Mouse (Mus musculus): ENCODE measurements around the gene A630001G21Rik.
"Not testable (repeated sequence)": the region's sequence is repeated elsewhere in the genome, so short reads cannot be mapped to it uniquely, and the experiment has no call there.

Gene A630001G21Rik

DNA sequence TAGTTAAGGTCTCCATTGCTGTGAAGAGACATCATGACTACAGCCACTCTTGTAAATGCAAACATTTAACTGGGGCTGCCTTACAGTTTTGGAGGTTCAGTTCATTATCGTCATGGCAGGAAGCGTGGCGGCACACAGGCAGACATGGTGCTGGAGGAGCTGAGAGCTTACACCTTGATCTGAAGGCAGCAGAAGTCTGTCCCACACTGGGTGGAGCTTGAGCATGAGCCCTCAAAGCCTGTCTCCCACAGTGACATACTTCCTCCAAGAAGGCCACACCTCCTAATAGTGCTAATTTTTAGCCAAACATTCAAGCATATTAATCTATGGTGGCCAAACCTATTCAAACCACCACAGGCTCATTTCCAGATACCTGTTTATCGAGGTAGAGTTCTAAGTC, at the start of gene A630001G21Rik:
A630001G21Rik (minus strand) TSS at position 208 of the 400 bp plus-strand sequence.
- no peak for DNase-seq (ENCODE audit: low spot score)

DNA sequence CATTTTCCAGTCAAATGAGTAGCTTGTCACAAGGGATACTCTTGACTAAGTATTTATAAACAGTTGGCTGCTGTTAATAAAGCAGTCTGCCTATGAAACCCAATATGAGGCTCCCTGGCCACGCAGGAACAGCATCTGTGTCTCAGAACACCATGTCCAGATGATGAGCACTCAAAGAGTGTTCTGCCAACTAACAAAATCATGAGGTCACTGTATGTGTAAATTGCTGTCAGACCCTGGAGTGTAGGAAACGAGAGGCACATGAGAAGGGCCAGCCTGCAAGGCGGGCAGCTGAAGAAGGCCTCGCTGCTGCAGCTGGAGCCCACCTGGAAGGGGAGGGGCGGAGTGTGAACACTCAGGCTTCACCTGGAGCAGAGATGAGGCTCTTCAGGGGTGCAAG, 48.7 kb upstream of the A630001G21Rik start:
- DNase-seq (ENCODE audit: low spot score): no peak

DNA sequence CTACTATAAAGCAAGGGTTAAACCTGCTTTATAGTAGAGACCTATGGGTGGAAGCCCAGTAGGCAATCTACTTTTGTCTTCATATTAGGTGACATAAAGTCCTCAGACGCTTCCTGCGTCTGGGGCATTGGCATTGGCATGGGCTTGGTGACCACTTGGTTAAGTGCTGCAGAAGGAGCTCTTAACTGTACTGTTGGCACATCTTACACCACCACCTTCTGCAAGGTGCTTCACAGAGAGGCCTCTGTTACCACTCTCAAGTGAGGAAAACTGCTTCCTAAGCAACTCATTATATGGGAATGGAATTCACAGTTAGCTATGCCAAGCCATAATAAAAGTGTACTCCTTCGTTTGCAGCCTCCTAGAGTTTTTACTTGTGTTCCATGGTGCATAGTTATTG, 46.5 kb upstream of the A630001G21Rik start:
- no peak for DNase-seq (ENCODE audit: low spot score)

DNA sequence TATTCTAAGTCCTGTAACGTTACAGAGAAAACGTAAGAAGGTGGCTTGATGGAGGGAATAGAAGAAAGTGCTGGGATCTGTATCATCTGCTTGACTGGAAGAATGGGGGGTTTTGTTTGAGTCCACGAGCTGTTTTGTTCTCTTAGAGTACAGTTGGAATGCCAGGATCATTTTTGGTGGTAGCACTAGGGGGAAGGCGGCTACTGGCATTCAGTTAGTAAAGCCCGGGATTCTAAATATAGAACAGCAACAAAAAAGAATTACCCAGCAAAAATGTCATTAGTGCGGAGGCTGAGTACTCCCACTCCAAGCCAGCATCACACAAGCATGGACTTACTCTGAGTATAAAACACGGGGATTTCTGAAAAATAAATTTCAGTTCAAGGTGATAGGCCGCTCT, 43.8 kb upstream of the A630001G21Rik start:
- DNase-seq (ENCODE audit: low spot score): no peak

DNA sequence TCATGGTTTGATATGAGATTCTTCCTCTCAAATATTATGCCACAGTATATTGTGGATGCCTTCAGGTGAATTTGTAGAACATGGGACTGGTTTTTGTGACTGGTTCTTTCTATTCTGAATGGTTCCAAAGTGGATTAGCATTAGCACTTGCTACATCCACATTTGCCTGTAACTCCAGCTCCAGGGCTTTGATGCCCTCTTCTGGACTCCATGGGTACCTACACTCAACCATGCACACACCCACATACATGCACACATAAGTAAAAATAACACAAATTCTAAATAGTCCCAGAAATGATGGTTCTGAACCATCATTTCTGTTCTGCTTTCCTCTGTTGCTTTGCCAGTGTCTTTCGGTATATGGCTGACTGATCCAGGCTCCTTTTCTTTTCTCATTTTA, 41.3 kb upstream of the A630001G21Rik start:
- no peak for DNase-seq (ENCODE audit: low spot score)

DNA sequence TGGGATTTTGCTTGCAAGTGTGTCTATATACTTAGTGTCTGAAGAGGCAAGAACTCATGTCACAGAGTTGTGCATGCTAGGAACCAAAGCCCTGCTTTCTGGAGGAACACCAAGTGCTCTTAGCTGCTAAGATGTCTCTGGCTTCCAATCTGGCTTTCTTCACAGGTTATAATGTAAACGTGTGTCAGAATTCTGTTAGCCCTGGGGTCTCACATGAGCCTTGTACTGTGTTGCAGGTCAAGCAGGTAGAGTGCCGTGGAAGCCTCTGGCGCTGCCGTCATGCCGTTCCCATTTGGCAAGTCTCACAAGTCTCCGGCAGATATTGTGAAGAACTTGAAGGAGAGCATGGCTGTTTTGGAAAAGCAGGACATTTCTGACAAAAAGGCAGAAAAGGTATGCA, 39.7 kb upstream of the A630001G21Rik start:
- DNase-seq (ENCODE audit: low spot score): no peak

DNA sequence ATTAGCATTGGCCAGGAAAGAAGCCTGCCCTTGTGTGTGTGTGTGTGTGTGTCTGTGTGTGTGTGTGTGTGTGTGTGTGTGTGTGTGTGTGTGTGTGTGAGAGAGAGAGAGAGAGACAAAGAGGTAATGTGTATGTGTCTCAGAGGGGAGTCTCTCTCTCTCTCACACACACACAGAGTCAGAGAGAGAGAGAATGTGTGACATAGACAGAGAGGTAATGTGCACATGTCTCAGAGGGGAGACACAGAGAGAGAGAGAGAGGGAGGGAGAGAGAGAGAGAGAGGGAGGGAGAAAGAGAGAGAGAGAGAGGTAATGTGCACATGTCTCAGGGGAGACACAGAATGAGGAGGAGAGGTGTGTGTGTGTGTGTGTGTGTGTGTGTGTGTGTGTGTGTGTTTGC, 35.8 kb upstream of the A630001G21Rik start:
- not testable (repeated sequence) for DNase-seq (ENCODE audit: low spot score)

DNA sequence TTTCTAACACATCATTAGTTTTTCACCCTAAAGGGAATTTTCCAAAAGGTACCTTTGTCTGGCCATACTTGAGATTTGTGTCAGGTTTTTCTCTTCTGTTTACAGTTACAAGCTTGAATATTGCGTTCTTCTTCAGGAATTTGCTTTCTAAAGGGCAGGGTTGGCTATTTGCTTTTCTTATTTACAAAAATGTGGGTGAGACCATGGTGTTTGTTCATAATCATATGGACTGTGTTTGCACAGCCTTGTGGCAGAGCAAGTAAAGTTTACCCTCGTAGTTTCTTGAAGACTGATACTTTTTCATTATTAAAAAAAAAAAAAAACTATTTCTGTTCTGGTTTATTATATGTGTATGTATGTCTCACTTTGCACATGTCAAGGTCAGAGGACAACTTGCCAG, 32.3 kb upstream of the A630001G21Rik start:
- no peak for DNase-seq (ENCODE audit: low spot score)

DNA sequence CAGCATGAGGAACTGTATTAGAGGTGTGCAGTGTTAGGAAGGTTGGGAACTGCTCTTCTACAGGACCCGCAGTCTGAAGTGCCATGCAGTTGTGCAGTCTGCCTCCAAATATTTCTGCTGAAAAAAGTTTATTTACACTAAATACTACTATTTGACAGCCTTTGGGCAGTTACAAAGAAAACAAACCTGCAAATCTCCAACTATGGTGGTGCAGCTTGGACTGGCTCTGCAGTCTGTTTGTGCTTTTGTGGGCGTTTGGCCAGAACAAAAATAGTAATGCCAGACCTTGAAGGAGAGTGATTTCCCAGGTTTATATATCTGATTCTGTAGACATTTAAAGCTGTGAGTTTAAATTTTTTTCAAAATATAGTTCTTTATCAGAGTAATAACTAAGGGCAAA, 31.9 kb upstream of the A630001G21Rik start:
- no peak for DNase-seq (ENCODE audit: low spot score)

DNA sequence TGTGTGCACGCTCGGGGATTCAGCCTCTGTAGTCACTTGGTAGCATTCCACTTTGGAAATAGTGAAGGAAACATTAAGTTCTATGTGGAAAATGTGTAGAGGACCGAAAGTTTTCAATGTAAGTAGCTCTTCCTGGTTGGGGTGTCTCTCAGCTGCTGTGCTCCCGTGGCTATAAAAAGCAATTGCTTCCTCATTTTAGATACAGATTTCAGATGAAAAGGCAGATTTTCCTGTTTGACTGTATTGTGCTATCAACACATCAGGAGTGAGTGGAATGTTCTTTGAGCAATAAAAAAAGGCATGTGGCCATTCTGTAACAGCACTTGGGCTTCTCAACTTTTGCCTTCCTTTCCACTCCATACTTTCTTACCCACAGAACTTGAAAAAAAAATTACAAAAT, 30.8 kb upstream of the A630001G21Rik start:
- no peak for DNase-seq (ENCODE audit: low spot score)

DNA sequence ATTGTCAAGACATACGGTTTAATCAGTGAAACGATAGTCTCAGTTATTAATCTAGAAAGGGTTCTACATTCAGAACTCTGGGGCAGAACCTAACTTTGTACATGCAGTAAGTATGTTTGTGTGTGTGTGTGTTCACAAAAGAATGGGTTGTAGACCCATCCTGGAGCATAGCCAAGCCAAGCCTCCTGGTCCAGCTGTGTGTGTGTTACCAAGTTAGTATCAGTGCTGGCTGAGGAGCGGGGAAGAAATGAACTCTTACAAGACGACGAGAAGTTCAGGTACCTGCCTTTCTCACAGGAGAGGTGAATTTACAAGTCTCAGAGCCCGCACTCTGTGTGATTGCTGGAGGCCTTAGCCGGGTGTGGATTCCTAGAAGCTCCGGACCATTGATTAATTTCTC, 26.1 kb upstream of the A630001G21Rik start:
- DNase-seq (ENCODE audit: low spot score): no peak

DNA sequence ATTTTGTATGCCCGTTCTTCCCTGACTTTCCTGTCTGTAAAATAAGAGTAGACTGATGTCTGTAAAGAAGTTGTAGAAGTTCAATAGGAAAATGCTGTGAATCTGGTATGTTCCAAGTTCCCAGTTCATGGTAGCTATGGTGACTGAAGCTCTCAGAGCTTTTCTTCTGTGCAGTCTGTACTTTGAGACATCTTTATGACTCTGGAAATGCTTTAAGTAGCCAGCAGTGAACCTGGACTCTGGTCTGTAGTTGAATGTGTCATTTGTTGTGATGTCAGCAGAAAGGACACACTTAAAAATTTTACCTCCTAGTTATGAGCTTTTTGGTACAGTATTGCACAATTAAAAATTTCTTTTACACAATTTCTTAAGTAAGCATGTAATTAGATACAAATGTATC, 24.1 kb upstream of the A630001G21Rik start:
- DNase-seq (ENCODE audit: low spot score): no peak

DNA sequence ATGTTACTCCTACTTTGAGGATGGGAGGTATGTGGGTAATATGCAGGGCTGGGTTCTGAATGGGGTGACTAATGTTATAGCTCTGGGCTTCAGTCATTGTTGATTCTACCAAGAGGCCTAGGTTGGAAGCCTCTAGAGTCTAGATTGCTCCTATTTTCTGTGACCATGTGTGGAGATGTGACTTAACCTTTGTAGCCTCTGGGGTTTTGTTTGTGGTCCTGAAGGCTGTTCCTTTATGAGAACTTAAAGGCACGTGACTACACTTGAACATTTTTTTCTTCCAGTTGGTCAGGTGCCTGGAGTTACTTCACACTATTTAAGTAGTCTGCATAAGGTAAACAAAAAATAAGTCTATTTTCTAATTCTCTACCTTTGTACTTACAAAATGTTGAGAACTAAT, 21.3 kb upstream of the A630001G21Rik start:
- no peak for DNase-seq (ENCODE audit: low spot score)

DNA sequence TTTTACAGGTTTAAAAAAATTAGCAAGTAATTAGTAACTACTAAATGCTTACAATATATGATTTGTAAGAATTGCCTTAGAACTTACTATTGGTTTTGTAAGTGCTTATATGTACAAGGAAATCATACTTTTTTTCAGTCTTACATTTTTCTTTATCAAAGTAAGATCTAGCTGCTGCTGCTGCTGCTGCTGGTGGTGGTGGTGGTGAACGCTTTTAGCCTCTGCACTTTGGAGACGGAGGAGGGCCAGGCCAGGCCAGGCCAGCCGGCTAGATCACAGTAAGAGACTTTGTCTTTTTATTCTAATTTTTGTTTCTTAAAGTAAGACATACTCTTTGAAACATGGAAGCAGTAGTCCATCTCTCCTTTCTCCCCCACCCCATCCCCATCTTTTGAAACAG, 16.8 kb upstream of the A630001G21Rik start:
- DNase-seq (ENCODE audit: low spot score): no peak

DNA sequence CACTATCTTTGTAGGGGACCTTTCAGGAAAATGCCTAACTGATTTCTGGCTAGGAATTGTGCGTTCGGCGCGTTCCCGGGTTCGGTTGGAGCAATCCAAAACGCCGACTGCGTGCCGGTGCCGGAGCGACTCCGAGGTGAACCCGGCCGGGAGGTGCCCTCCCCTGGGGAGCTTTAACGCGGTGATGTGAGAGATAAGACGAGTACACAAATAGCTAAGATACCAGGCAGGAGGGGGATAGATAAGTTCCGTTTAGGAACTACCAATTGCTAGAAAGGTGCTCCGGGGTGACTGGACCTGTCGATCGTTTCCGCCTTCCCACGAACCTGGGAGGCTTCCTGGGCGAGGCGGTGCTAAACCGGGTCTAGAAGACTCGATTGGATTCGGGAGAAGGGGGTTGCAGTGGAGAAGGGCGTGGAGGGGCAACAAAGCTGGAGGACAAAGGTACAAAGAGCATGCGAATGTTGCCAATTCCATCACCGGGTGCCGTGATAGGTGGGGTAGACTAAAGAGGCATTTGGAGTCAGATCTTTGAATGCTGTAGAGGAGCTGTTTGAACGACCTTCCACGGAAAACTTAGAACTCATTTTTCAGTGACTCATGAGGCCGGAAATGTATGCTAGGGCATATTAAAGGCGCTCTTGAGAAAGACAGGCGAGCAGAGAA, 15.8 kb upstream of the A630001G21Rik start:
- DNase-seq (ENCODE audit: low spot score): peak; percentile 63

DNA sequence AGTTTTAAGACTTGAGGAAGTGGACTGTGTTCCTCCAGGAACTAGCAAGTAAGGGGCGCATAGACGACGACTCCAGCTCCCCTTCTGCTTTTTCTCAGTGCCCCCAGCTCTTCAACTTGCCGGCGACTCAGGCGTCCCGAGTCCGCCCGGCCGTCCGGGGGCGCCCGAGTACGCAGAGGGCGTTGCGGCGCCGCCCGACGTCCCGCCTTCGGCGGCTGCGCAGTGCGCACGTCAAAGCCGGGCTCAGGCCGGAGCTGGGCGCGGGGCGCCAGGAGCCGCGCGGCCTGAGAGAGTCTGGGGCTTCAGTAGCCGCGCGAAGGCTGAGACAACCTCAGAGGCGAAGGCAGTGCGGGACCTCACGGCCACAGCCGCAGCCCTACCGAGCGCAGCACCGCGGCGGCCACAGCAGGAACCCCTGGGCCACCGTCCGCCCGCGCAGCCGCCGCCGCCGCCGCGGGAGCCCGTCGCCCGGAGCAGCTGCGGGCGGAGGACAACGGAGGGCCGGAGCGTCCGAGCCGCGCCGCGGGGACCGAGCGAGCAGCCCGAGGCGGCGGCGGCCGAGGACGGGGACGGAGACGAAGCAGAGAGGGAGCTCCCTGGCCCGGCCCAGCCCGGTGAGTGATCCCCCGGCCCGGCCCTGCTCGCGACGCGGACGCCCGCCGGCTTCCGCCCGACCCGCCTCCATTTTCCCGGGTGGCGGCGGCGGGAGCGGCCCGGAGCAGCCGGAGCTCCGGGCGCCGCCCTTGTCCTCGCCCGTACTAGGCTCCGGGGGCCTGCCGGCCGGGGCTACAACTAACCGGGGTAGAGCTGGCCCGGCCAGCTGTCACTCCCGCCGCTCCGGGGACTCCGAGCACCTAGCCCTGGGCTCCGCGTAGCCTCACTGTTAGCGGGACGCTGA, 15.0 kb upstream of the A630001G21Rik start, which contains the start of gene Cab39:
Cab39 (plus strand) TSS at position 234 of the 898 bp plus-strand sequence.
- peak; percentile 92 for DNase-seq (ENCODE audit: low spot score)

DNA sequence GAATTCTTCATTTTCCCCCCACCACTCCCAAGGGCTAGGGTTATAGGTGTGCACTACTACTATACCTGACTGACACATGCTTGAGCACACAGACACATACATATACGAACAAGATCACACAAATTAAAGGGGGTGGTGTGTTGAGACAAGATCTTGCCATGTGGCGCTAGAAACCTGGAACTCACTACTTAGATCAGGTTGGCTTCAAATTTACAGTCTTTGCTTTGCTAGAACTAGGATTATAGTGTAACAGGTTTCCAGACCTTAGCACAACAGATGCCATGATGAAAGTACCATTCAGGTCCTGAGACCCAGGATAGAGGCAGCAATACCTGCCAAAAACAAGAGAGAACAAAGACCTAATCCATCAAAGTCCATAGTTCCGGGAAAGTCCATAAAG, 13.0 kb upstream of the A630001G21Rik start:
- no peak for DNase-seq (ENCODE audit: low spot score)

DNA sequence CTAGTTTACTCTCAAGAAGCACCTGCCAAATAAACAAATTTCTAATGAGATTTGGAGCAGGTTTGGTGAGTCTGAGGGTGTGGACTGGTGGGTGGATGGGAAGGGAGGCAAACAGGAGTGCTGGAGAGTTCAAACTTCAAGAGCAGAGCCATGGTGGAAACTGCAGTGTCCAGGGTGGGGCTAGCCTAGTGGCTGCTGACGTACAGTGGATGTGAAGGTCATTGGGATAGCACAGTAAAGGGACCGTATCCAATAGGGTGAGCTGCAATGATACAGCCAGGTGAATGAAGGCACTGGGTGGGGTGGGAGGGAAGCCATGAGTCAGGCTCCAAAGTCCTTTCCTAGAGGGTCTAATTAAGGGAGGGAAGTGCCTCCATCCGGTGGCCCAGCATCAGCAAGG, 12.1 kb upstream of the A630001G21Rik start:
- DNase-seq (ENCODE audit: low spot score): no peak

DNA sequence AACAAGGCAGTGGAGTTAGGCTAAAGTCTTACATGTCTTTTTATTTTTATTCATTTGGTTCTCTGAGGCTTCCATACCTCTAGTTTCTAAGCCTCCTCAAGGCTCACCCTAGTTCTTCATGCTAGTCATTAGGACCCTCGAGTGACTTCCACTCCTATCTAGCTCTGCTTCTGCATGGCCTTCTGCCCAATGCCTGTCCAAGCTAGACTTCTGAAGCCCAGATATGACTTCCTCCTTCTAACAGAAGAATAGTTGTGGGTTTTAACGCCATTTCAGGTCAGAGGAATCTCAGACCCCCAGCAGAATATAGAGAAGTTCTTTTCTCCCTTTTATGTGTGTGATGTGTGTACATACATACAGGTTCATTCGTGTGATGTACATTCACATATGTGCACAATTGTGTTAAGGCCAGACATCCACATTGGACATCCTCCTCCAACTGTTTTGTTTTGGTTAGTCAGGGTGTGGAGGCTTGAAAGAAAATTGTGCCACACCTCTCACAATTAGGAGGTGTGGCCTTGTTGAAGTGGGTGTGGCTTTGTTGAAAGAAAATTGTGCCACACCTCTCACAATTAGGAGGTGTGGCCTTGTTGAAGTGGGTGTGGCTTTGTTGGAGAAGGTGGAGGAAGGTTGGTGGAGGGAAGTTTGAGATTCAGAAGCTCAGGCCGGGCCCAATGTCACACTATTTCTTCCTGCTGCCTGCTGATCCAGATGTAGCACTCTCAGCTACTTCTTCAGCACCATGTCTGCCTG, 1.2 kb upstream of the A630001G21Rik start:
- DNase-seq (ENCODE audit: low spot score): no peak

DNA sequence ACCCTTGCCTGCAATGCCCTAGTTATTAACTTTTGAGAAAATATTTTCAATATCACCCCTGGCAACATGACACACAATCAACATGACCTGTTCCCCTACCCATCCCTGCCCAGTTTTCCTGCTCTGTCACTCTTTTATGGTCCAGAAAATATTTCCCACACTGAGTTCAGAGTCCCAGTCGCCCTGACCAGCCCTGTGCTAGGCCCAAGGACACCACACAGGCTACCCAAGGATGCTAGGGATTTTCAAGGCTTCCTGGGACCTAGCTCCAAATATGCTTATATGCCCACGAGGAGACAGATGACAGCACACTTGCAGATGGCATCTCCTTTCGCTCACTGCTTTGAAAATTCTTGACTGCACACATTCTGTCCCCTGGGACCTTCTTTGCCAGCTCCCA, 569 bp upstream of the A630001G21Rik start:
- DNase-seq (ENCODE audit: low spot score): no peak

DNA sequence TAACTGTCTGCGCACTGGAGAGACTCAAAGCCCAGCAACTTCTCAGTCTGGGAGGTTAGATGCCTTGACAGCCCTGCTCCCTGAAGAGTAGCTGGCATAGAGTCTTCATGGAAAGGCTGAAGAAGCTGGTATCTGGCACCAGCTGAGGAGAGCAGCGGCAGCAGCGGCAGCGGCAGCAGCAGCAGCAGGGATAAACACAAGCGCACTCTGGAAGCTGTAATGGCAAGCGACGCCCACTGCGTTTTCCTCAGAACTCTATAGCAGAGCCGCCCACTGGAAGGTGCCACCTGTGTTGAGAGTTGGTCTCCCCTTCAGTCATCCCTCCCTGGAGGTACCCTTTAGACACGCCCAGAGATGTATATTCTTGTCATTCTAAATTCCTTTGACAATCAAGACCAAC, 2.3 kb downstream of the A630001G21Rik start:
- DNase-seq (ENCODE audit: low spot score): no peak

DNA sequence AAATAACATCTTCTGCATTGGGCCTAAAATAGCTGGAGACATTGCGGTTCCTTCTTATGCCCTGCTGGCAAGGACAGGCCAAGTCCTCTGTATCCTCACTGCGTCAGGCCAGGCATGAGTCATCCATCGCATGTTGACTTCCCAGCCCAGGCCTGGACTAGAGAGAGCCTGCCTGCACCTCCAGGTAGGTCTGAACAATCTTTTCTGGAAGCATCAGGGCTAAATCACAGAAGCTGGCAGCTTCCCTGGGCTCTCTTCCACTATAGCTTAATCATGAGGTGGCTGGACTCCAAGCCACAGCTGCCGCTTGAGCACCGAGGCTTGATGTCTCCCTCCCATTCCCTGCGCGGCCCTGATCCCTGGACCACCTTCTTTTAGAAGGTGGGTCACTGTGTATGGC, 3.3 kb downstream of the A630001G21Rik start:
- no peak for DNase-seq (ENCODE audit: low spot score)

DNA sequence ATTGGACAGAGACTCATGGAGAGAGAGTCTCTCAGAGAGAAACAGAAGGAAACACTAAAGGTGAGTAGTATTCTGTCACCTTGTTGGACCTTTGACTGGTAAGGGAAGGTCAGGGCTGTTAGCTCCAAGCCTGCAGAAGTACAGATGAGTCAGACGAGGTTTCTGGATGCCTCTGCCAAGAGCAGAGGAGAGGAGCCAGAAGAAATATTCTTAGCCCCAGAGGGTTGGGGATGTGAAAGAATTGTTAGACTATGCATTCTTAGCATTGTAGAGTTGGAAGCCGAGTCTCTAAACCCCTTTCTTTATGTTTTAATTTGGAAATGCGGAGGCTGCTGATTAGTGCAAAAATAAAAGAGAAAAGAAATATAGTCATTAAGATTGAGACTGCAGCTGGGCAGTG, 6.5 kb downstream of the A630001G21Rik start:
- DNase-seq (ENCODE audit: low spot score): no peak

Data from embryo, embryonic 10.5 days (tissue).